ENCODE assay signal across 16 mouse cellular contexts in genomic region chr8:35881810-35882209, GRCm38 (mm10).
DNase-seq lines count a peak whose midpoint lies in the region; ATAC-seq and TF ChIP-seq lines count a peak whose summit lies in the region.
"Had no signal": no experiment of that assay in that cellular context is flagged by ENCODE, and none has a peak within 500 bp of the region (broad histone marks: within the 10 kb centered on the region; RNA-seq: fewer than 3 reads in every experiment).

No protein-coding gene starts in this region.

- no peak for TF ChIP-seq CTCF in forebrain, postnatal 0 days (IDR thresholded peaks at IDR 0.05; ENCODE audit: low read depth)

- H3K4me3 ChIP-seq in forebrain, postnatal 0 days (ENCODE audit: low read depth, low read length): no peak overlapping the region
- H3K4me3 ChIP-seq in forebrain, embryonic 11.5 days (ENCODE audit: low read depth, low read length): no peak overlapping the region
- no peak overlapping the region for H3K4me3 ChIP-seq in neural tube, embryonic 14.5 days (ENCODE audit: low read depth, low read length)
- H3K4me3 ChIP-seq: embryonic facial prominence, embryonic 13.5 days; heart, embryonic 13.5 days; left cerebral cortex, adult 2 months; limb, embryonic 15.5 days; megakaryocyte, embryonic 14.5 days had no signal

- DNase-seq in forebrain, postnatal 0 days: no peak
- DNase-seq in forebrain, embryonic 11.5 days (ENCODE audit: low spot score): no peak
- DNase-seq in kidney, postnatal 14 days: peak; percentile 38
- DNase-seq in kidney, adult 18-20 months: no peak
- DNase-seq in R1 (ENCODE audit: low read depth, low spot score): peak; percentile 67
- DNase-seq in urinary bladder, postnatal 4 days (ENCODE audit: low spot score in 2 of 2): no peak
- no peak for DNase-seq in urinary bladder, adult 2 months (ENCODE audit: low spot score)
- DNase-seq: cerebellum, postnatal 10 days; lung, embryonic 14.5 days had no signal

- peak overlapping the region; percentile 76; the same call in 1 of the 2 replicates for H3K27ac ChIP-seq in forebrain, postnatal 0 days (ENCODE audit: low read depth, low read length)
- no peak overlapping the region for H3K27ac ChIP-seq in forebrain, embryonic 11.5 days (ENCODE audit: low read depth, low read length)
- peak overlapping the region; percentile 86; the same call in 1 of the 2 replicates for H3K27ac ChIP-seq in neural tube, embryonic 14.5 days (ENCODE audit: low read depth, low read length)
- H3K27ac ChIP-seq: embryonic facial prominence, embryonic 13.5 days; heart, embryonic 13.5 days; left cerebral cortex, adult 2 months; limb, embryonic 15.5 days had no signal

- H3K9ac ChIP-seq in forebrain, postnatal 0 days: no peak overlapping the region
- H3K9ac ChIP-seq in forebrain, embryonic 11.5 days (ENCODE audit: low read length): no peak overlapping the region
- H3K9ac ChIP-seq in neural tube, embryonic 14.5 days (replicated peaks; ENCODE audit: low read depth, low read length): no peak overlapping the region
- H3K9ac ChIP-seq: embryonic facial prominence, embryonic 13.5 days; heart, embryonic 13.5 days; limb, embryonic 15.5 days; lung, embryonic 14.5 days had no signal

- no peaks in the 10 kb centered on the region for H3K27me3 ChIP-seq in forebrain, postnatal 0 days (ENCODE audit: insufficient read depth, low read length)
- no peaks in the 10 kb centered on the region for H3K27me3 ChIP-seq in forebrain, embryonic 11.5 days (ENCODE audit: control insufficient read depth, insufficient read depth, low read length)
- no peaks in the 10 kb centered on the region for H3K27me3 ChIP-seq in neural tube, embryonic 14.5 days (ENCODE audit: control insufficient read depth, insufficient read depth, low read length)
- H3K27me3 ChIP-seq: embryonic facial prominence, embryonic 13.5 days; heart, embryonic 13.5 days; limb, embryonic 15.5 days had no signal

- H3K36me3 ChIP-seq in forebrain, postnatal 0 days (ENCODE audit: insufficient read depth): no peaks in the 10 kb centered on the region
- H3K36me3 ChIP-seq in forebrain, embryonic 11.5 days (ENCODE audit: control insufficient read depth, insufficient read depth, low read length): no peaks in the 10 kb centered on the region
- H3K36me3 ChIP-seq in neural tube, embryonic 14.5 days (ENCODE audit: control insufficient read depth, insufficient read depth, low read length): no peaks in the 10 kb centered on the region
- H3K36me3 ChIP-seq: embryonic facial prominence, embryonic 13.5 days; heart, embryonic 13.5 days; limb, embryonic 15.5 days had no signal

- 0 out of 2 replicates have a peak, but pooled peaks cover 3% of the 10 kb centered on the region for H3K4me1 ChIP-seq in forebrain, postnatal 0 days (ENCODE audit: insufficient read depth)
- no peaks in the 10 kb centered on the region for H3K4me1 ChIP-seq in forebrain, embryonic 11.5 days (replicated peaks; ENCODE audit: control insufficient read depth, insufficient read depth, low read length)
- H3K4me1 ChIP-seq in neural tube, embryonic 14.5 days (ENCODE audit: control insufficient read depth, insufficient read depth, low read length): peaks cover 18% of the 10 kb centered on the region; the same call in 1 of the 2 replicates
- H3K4me1 ChIP-seq: megakaryocyte, embryonic 14.5 days had no signal

- WGBS in forebrain, postnatal 0 days: 75% methylated on average over 5 of the region's 5 CpGs
- WGBS in forebrain, embryonic 11.5 days: 80% methylated on average over 5 of the region's 5 CpGs
- 75% methylated on average over 5 of the region's 5 CpGs for WGBS in neural tube, embryonic 14.5 days

- no peak for ATAC-seq in forebrain, postnatal 0 days
- ATAC-seq in forebrain, embryonic 11.5 days (replicated peaks; ENCODE audit: low FRiP score): no peak
- ATAC-seq in neural tube, embryonic 14.5 days (ENCODE audit: low read depth): no peak
- ATAC-seq: forebrain, embryonic 14.5 days had no signal

- H3K4me2 ChIP-seq in forebrain, postnatal 0 days (ENCODE audit: low read depth): no peak overlapping the region
- no peak overlapping the region for H3K4me2 ChIP-seq in forebrain, embryonic 11.5 days (ENCODE audit: low read depth, low read length, severe bottlenecking)
- no peak overlapping the region for H3K4me2 ChIP-seq in neural tube, embryonic 14.5 days (ENCODE audit: low read depth, low read length)
- H3K4me2 ChIP-seq: embryonic facial prominence, embryonic 13.5 days; heart, embryonic 13.5 days; limb, embryonic 15.5 days; lung, embryonic 14.5 days had no signal

- no peaks in the 10 kb centered on the region for H3K9me3 ChIP-seq in forebrain, postnatal 0 days (ENCODE audit: low read length)
- H3K9me3 ChIP-seq in forebrain, embryonic 11.5 days (ENCODE audit: control insufficient read depth, low read length): no peaks in the 10 kb centered on the region
- no peaks in the 10 kb centered on the region for H3K9me3 ChIP-seq in neural tube, embryonic 14.5 days (ENCODE audit: control insufficient read depth, low read length)
- H3K9me3 ChIP-seq: limb, embryonic 15.5 days; megakaryocyte, embryonic 14.5 days had no signal

Comparison
In these comparisons a context has a peak if more than half of its experiments do, and no peak if none do; other contexts are left out.
1. DNase-seq: peak in kidney, postnatal 14 days (single experiment) and R1 (single experiment); none in forebrain, postnatal 0 days (single experiment), forebrain, embryonic 11.5 days (single experiment), kidney, adult 18-20 months (single experiment), urinary bladder, postnatal 4 days (0 of 2) and urinary bladder, adult 2 months (single experiment).